Mouse (Mus musculus): ENCODE measurements around the gene Cpne4. TPM values are rescaled to one million over a fixed set of nuclear protein-coding genes. Genes with fewer than 3 reads are reported as not detected.

Cpne4 gene
- polyA plus RNA-seq, 1 experiment from 2014 or later: 0.05 TPM

GRCm38 (mm10) chr9:105046014-105046413, 498.9 kb downstream of the Cpne4 start:
- H3K4me2 ChIP-seq: no peak overlapping the region
- H3K27me3 ChIP-seq (replicated peaks): no peaks in the 10 kb centered on the region
- H3K27ac ChIP-seq (ENCODE audit: poor library complexity, severe bottlenecking): no peak overlapping the region
- no peak overlapping the region for H3K9ac ChIP-seq
- H3K4me3 ChIP-seq: no peak overlapping the region
- no peak for ATAC-seq (ENCODE audit: insufficient number of reproducible peaks, low FRiP score)
- H3K36me3 ChIP-seq: no peaks in the 10 kb centered on the region
- 67% methylated on average over 7 of the region's 7 CpGs for WGBS
- H3K9me3 ChIP-seq (replicated peaks): no peaks in the 10 kb centered on the region; the same call in 1 of the 2 replicates
- H3K4me1 ChIP-seq (replicated peaks): no peaks in the 10 kb centered on the region

- no peak overlapping the region for H3K9ac ChIP-seq
- WGBS: 61% methylated on average over 10 of the region's 10 CpGs
- H3K27ac ChIP-seq (ENCODE audit: poor library complexity, severe bottlenecking): no peak overlapping the region
- ATAC-seq (ENCODE audit: insufficient number of reproducible peaks, low FRiP score): no peak
- H3K27me3 ChIP-seq (replicated peaks): no peaks in the 10 kb centered on the region
- H3K4me1 ChIP-seq (replicated peaks): no peaks in the 10 kb centered on the region
- H3K4me2 ChIP-seq: no peak overlapping the region
- no peaks in the 10 kb centered on the region for H3K36me3 ChIP-seq
- no peaks in the 10 kb centered on the region for H3K9me3 ChIP-seq (replicated peaks)
- no peak overlapping the region for H3K4me3 ChIP-seq
Measured at GRCm38 (mm10) chr9:105048351-105048750, 501.3 kb downstream of the Cpne4 start.

GRCm38 (mm10) chr9:105049636-105050035, 502.6 kb downstream of the Cpne4 start:
- Histone ChIP-seq H3K9ac (no peak overlapping the region), H3K4me2 (no peak overlapping the region), H3K9me3 (replicated peaks) (no peaks in the 10 kb centered on the region), H3K27ac (ENCODE audit: poor library complexity, severe bottlenecking) (no peak overlapping the region), H3K4me3 (no peak overlapping the region), H3K4me1 (replicated peaks) (0 out of 2 replicates have a peak, but pooled peaks cover 3% of the 10 kb centered on the region), H3K27me3 (replicated peaks) (no peaks in the 10 kb centered on the region), H3K36me3 (no peaks in the 10 kb centered on the region)
- 42% methylated on average over 2 of the region's 2 CpGs for WGBS
- no peak for ATAC-seq (ENCODE audit: insufficient number of reproducible peaks, low FRiP score)

GRCm38 (mm10) chr9:105050257-105050656, 503.2 kb downstream of the Cpne4 start:
- WGBS: 54% methylated on average over 2 of the region's 2 CpGs
- Histone ChIP-seq H3K4me2 (no peak overlapping the region), H3K4me3 (no peak overlapping the region)

DNA sequence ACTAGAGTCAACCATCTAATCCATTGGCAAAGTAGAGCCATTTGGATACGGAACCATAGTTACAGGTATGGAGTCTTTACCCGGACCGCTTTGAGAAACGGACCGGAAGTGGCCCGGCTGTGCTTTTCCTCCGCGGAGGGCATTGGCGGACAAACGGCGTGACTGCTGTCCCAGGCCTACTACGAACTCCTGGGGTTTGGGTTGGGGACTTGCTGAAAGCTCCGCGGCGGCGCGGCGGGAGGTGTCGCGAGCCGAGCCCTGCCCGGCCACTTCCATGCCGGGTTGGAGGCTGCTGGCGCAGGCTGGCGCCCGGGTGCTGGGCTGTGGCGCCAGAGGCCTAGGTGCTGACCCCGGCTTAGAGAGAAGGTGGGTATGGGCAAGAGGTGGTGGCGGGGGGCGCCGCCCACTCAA, 506.1 kb downstream of the Cpne4 start, which contains the start of gene Mrpl3:
Mrpl3 (plus strand) TSS at position 93 of the 411 bp plus-strand sequence.
- under 1% methylated on average over 31 of the region's 31 CpGs for WGBS

More at GRCm38 (mm10) chr9:105050257-105050656, 503.2 kb downstream of the Cpne4 start:
- Histone ChIP-seq H3K36me3 (peaks cover 5% of the 10 kb centered on the region; the same call in 1 of the 2 replicates), H3K9me3 (replicated peaks) (no peaks in the 10 kb centered on the region), H3K9ac (no peak overlapping the region), H3K27me3 (replicated peaks) (no peaks in the 10 kb centered on the region), H3K4me1 (replicated peaks) (0 out of 2 replicates have a peak, but pooled peaks cover 3% of the 10 kb centered on the region), H3K27ac (ENCODE audit: poor library complexity, severe bottlenecking) (no peak overlapping the region)
- ATAC-seq (ENCODE audit: insufficient number of reproducible peaks, low FRiP score): no peak

DNA sequence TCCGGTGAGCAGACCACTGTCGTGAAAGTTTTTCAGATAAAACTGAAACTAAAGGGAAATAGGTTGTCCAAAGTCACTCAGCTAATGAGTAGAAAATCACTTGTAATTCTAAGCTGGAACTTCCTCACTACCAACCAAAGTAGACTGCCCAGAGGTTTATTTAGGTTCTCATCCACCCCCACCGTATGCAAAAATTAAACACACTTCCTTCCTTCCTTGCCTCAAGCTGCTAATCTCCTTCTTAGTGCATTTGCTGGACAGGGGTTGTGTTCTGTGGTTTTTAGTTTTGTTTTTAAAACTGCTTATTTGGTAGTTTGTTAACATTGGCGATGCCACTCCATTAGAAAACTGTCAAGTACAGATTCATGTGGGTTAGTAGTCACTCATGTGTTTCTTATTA, 506.7 kb downstream of the Cpne4 start:
- Histone ChIP-seq H3K4me3 (peak overlapping the region; percentile 88), H3K27me3 (replicated peaks) (no peaks in the 10 kb centered on the region), H3K4me2 (peak overlapping the region; percentile 84), H3K4me1 (replicated peaks) (0 out of 2 replicates have a peak, but pooled peaks cover 3% of the 10 kb centered on the region), H3K9me3 (replicated peaks) (no peaks in the 10 kb centered on the region), H3K27ac (ENCODE audit: poor library complexity, severe bottlenecking) (peak overlapping the region; percentile 55; the same call in 1 of the 2 replicates), H3K36me3 (peaks cover 37% of the 10 kb centered on the region), H3K9ac (peak overlapping the region; percentile 88)
- 50% methylated on average over 4 of the region's 4 CpGs for WGBS
- ATAC-seq (ENCODE audit: insufficient number of reproducible peaks, low FRiP score): no peak

More for the DNA sequence above, 506.1 kb downstream of the Cpne4 start, which contains the start of gene Mrpl3:
- ATAC-seq (ENCODE audit: insufficient number of reproducible peaks, low FRiP score): peak; percentile 75
- peak within 1 kb of the TSS; percentile 55; the same call in 1 of the 2 replicates for H3K27ac ChIP-seq (ENCODE audit: poor library complexity, severe bottlenecking)
- peak within 1 kb of the TSS; percentile 88 for H3K9ac ChIP-seq
- H3K4me2 ChIP-seq: peak within 1 kb of the TSS; percentile 84
- H3K4me1 ChIP-seq (replicated peaks): 0 out of 2 replicates have a peak, but pooled peaks cover 3% of the 10 kb centered on the region
- no peaks in the 10 kb centered on the region for H3K27me3 ChIP-seq (replicated peaks)
- H3K4me3 ChIP-seq: peak within 1 kb of the TSS; percentile 88
- H3K9me3 ChIP-seq (replicated peaks): no peaks in the 10 kb centered on the region
- H3K36me3 ChIP-seq: peaks cover 31% of the 10 kb centered on the region

- no peak for ATAC-seq (ENCODE audit: insufficient number of reproducible peaks, low FRiP score)
- 93% methylated on average over 10 of the region's 10 CpGs for WGBS
- peaks cover 84% of the 10 kb centered on the region for H3K36me3 ChIP-seq
- no peak overlapping the region for H3K4me2 ChIP-seq
- H3K9ac ChIP-seq: no peak overlapping the region
- no peak overlapping the region for H3K27ac ChIP-seq (ENCODE audit: poor library complexity, severe bottlenecking)
- H3K4me1 ChIP-seq (replicated peaks): no peaks in the 10 kb centered on the region
- no peaks in the 10 kb centered on the region for H3K9me3 ChIP-seq (replicated peaks)
- no peak overlapping the region for H3K4me3 ChIP-seq
- H3K27me3 ChIP-seq (replicated peaks): no peaks in the 10 kb centered on the region
Measured at GRCm38 (mm10) chr9:105069106-105069505, 522.0 kb downstream of the Cpne4 start.

- H3K9me3 ChIP-seq (replicated peaks): no peaks in the 10 kb centered on the region
- no peak overlapping the region for H3K27ac ChIP-seq (ENCODE audit: poor library complexity, severe bottlenecking)
- no peak for ATAC-seq (ENCODE audit: insufficient number of reproducible peaks, low FRiP score)
- 81% methylated on average over 4 of the region's 4 CpGs for WGBS
- no peak overlapping the region for H3K9ac ChIP-seq
- no peaks in the 10 kb centered on the region for H3K4me1 ChIP-seq (replicated peaks)
- H3K4me2 ChIP-seq: no peak overlapping the region
- H3K27me3 ChIP-seq (replicated peaks): no peaks in the 10 kb centered on the region
- no peak overlapping the region for H3K4me3 ChIP-seq
- H3K36me3 ChIP-seq: peaks cover 79% of the 10 kb centered on the region
Measured at GRCm38 (mm10) chr9:105072991-105073748, 526.1 kb downstream of the Cpne4 start.

DNA sequence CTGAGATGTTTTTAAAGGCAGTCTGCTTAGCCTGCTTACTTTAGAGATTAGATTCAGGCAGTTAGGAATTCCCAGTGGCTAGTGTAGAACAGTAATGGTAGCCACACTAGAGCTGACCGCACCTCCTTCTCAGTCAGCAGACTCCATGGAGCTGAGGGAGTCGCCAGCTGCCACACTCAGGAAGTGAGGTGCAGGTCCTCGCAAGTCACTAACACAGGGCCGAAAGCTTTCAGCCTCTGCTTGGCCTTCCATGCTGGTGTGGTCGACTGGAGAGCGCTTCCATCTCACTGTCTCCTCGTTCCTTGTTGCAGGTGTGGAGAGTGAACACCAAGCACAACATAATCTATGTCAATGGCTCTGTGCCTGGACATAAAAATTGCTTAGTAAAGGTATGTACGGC, 527.8 kb downstream of the Cpne4 start:
- H3K9ac ChIP-seq: no peak overlapping the region
- H3K4me1 ChIP-seq (replicated peaks): no peaks in the 10 kb centered on the region
- 87% methylated on average over 8 of the region's 8 CpGs for WGBS
- H3K27ac ChIP-seq (ENCODE audit: poor library complexity, severe bottlenecking): no peak overlapping the region
- no peaks in the 10 kb centered on the region for H3K9me3 ChIP-seq (replicated peaks)
- H3K4me2 ChIP-seq: no peak overlapping the region
- H3K4me3 ChIP-seq: no peak overlapping the region
- H3K27me3 ChIP-seq (replicated peaks): no peaks in the 10 kb centered on the region
- no peak for ATAC-seq (ENCODE audit: insufficient number of reproducible peaks, low FRiP score)
- H3K36me3 ChIP-seq: peaks cover 69% of the 10 kb centered on the region

- H3K27me3 ChIP-seq (replicated peaks): no peaks in the 10 kb centered on the region
- H3K9me3 ChIP-seq (replicated peaks): no peaks in the 10 kb centered on the region
- no peak overlapping the region for H3K4me2 ChIP-seq
- H3K4me3 ChIP-seq: no peak overlapping the region
- 82% methylated on average over 13 of the region's 13 CpGs for WGBS
- no peaks in the 10 kb centered on the region for H3K4me1 ChIP-seq (replicated peaks)
- no peak overlapping the region for H3K9ac ChIP-seq
- ATAC-seq (ENCODE audit: insufficient number of reproducible peaks, low FRiP score): no peak
- peaks cover 55% of the 10 kb centered on the region for H3K36me3 ChIP-seq
- no peak overlapping the region for H3K27ac ChIP-seq (ENCODE audit: poor library complexity, severe bottlenecking)
Measured at GRCm38 (mm10) chr9:105076756-105077424, 529.8 kb downstream of the Cpne4 start.

- ATAC-seq (ENCODE audit: insufficient number of reproducible peaks, low FRiP score): no peak
- H3K36me3 ChIP-seq: peaks cover 39% of the 10 kb centered on the region
- WGBS: 82% methylated on average over 4 of the region's 4 CpGs
Measured at GRCm38 (mm10) chr9:105078460-105078859, 531.4 kb downstream of the Cpne4 start.

More at GRCm38 (mm10) chr9:105078460-105078859, 531.4 kb downstream of the Cpne4 start:
- H3K27ac ChIP-seq (ENCODE audit: poor library complexity, severe bottlenecking): no peak overlapping the region
- no peaks in the 10 kb centered on the region for H3K27me3 ChIP-seq (replicated peaks)
- no peak overlapping the region for H3K4me3 ChIP-seq
- no peaks in the 10 kb centered on the region for H3K4me1 ChIP-seq (replicated peaks)
- no peak overlapping the region for H3K4me2 ChIP-seq
- no peak overlapping the region for H3K9ac ChIP-seq
- H3K9me3 ChIP-seq (replicated peaks): no peaks in the 10 kb centered on the region
